Mouse (Mus musculus): Measurements from ENCODE around the gene Xlr5a. TPM values are rescaled to one million over a fixed set of nuclear protein-coding genes. Genes with fewer than 3 reads are reported as not detected.
"Not testable (repeated sequence)": the region's sequence is repeated elsewhere in the genome, so short reads cannot be mapped to it uniquely, and the experiment has no call there.

Gene Xlr5a
- polyA plus RNA-seq, 1 experiment from 2014 or later = not detected

DNA sequence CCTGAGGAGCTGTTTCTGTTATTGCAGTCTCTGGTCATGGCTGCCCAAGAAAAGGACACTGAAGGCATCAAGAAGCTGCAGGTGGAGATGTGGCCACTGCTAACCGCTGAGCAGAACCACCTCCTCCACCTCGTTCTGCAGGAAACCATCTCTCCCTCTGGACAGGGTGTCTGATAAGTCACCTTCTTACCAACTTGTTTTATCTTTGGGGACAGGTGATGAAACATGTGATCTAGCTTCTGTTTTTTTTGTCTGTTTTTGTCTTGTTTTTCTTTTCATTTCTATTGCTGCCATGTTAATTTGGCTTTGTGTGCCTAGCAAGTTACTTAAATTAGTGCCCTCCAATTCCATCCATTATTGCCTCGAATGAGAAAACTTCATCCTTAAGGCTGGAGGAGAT lies 63.5 kb downstream of the Xlr5a start:
- Histone ChIP-seq H3K4me1 (peaks cover 14% of the 10 kb centered on the region; the same call in 1 of the 2 replicates), H3K27ac (peak overlapping the region; percentile 95; the same call in 1 of the 2 replicates), H3K9ac (peak overlapping the region; percentile 80), H3K9me3 (replicated peaks) (no peaks in the 10 kb centered on the region), H3K27me3 (no peaks in the 10 kb centered on the region), H3K4me3 (peak overlapping the region; percentile 64), H3K36me3 (ENCODE audit: poor library complexity, severe bottlenecking) (no peaks in the 10 kb centered on the region), H3K4me2 (peak overlapping the region; percentile 73)
- WGBS = 47% methylated on average over 3 of the region's 3 CpGs
- ATAC-seq = no peak

DNA sequence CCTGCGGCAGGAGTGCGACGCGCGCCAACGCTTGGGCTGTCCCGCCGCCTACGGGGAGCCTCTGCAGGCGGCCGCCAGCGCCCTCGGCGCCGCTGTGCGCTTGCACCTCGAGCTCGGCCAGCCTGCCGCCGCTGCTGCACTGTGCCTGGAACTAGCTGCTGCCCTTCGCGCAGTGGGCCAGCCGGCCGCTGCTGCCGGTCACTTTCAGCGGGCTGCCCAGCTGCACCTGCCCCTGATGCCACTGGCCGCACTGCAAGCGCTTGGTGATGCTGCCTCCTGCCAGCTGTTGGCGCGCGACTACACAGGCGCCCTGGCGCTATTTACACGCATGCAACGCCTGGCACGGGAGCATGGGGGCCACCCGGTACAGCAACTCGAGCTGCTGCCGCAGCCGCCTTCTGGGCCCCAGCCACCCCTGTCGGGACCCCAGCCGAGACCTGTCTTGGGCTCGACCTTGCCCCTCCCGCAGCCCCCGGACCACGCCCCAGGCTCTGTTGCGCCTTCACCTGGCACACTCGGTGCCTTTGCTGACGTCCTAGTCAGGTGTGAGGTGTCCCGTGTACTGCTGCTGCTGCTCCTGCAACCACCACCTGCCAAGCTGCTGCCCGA lies 64.1 kb downstream of the Xlr5a start:
- Histone ChIP-seq H3K4me2 (peak overlapping the region; percentile 73), H3K4me1 (peaks cover 14% of the 10 kb centered on the region; the same call in 1 of the 2 replicates), H3K9ac (peak overlapping the region; percentile 80), H3K27ac (peak overlapping the region; percentile 95), H3K36me3 (ENCODE audit: poor library complexity, severe bottlenecking) (no peaks in the 10 kb centered on the region), H3K9me3 (replicated peaks) (no peaks in the 10 kb centered on the region), H3K4me3 (peak overlapping the region; percentile 64), H3K27me3 (no peaks in the 10 kb centered on the region)
- WGBS = 10% methylated on average over 27 of the region's 51 CpGs
- ATAC-seq = peak; percentile 69

DNA sequence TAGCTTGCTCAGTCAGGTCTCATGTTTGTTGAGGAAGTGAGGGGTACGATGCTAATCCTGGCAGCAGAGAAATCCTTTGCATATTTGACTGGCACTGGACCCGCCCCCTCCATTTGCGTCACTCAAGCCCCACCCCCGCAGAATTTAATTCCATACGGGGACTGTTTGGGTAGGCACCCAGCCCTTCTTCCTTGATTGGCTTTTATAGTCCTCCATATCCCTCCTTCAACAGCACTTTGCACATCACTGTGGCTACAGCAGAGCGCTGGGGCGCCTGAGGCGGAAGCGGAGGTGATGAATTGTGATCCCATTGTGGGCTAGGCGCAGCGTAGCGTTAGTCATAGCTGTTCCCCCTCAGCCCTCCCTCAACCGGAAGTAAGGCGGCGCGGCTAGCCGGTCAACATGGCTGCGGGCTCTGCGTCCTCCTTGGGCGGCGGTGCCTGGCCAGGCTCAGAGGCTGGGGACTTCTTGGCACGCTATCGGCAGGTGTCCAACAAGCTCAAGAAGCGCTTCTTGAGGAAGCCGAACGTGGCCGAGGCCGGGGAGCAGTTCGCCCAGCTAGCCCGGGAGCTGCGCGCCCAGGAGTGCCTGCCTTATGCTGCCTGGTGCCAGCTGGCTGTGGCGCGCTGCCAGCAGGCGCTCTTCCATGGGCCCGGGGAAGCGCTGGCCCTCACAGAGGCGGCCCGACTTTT lies 64.7 kb downstream of the Xlr5a start, which contains the start of gene F8a:
TSS of gene F8a (plus strand) at position 378 of the 692 bp plus-strand sequence.
- peak within 1 kb of the TSS; percentile 64 for H3K4me3 ChIP-seq
- peak within 1 kb of the TSS; percentile 80 for H3K9ac ChIP-seq
- no peaks in the 10 kb centered on the region for H3K36me3 ChIP-seq (ENCODE audit: poor library complexity, severe bottlenecking)
- no peaks in the 10 kb centered on the region for H3K27me3 ChIP-seq
- H3K27ac ChIP-seq = peak within 1 kb of the TSS; percentile 95
- H3K9me3 ChIP-seq (replicated peaks) = no peaks in the 10 kb centered on the region
- 19% methylated on average over 31 of the region's 39 CpGs for WGBS
- peak within 1 kb of the TSS; percentile 73 for H3K4me2 ChIP-seq
- H3K4me1 ChIP-seq = peaks cover 14% of the 10 kb centered on the region; the same call in 1 of the 2 replicates
- peak; percentile 95 for ATAC-seq

DNA sequence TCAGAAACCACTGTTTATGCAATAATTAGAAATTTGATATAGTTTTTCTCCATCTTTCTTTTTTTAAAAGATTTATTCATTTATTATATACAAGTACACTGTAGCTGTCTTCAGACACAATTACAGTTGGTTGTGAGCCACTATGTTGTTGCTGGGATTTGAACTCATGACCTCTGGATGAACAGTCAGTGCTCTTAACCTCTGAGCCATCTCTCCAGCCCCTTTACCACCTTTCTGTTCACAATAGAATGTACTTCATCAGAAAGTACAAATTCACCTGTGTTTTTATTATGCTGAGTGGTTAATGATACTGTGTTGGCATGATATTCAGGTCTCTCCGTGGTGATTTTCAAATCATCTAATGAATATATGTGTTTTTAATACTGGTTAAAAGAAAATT lies 67.4 kb downstream of the Xlr5a start:
- Histone ChIP-seq H3K9me3 (replicated peaks) (no peaks in the 10 kb centered on the region), H3K27ac (no peak overlapping the region), H3K9ac (no peak overlapping the region), H3K36me3 (ENCODE audit: poor library complexity, severe bottlenecking) (no peaks in the 10 kb centered on the region), H3K4me3 (no peak overlapping the region), H3K4me2 (no peak overlapping the region), H3K27me3 (no peaks in the 10 kb centered on the region), H3K4me1 (peaks cover 8% of the 10 kb centered on the region; the same call in 1 of the 2 replicates)
- 40% methylated on average over 1 of the region's 1 CpGs for WGBS
- ATAC-seq = no peak

DNA sequence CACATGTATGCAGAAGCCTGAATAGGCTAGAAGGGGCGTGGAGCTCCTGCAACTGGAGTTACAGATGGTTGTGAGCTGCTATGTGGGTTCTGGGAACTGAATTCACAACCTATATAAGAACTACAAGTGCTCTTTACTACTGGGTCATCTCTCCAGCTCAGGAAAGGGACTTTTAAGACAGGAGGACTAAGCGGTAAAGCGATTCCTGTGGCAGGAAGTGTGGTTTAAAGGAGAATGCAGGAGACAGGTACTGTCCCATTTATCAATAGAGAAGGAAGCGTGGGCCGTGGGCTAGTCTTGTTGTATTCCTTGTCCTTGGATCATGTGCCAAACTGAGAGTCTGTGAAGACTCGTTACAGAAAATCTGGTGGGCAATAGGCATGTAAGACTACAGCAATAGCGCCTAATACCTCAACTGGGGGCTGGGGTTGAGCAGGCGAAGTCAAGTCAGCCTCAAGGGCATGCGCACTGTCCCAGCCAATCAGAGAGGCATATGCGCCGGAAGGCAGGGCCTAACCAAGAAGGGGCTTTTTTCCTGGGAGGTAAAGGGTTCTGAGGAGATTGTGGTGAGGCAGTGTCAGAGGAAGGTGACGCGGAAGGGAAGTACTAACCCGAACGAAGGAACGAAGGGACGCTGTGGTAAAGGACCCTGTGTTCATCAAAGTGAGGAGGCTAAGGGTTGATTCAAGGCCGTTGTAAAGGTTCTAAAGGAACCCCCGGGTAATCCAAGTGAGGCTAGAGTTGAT lies 78.8 kb downstream of the Xlr5a start, which contains the start of gene Xlr4b:
TSS of gene Xlr4b (plus strand) at position 515 of the 746 bp plus-strand sequence.
- H3K9me3 ChIP-seq (replicated peaks); H3K27me3 ChIP-seq: not testable (repeated sequence)
- WGBS = 81% methylated on average over 19 of the region's 19 CpGs

DNA sequence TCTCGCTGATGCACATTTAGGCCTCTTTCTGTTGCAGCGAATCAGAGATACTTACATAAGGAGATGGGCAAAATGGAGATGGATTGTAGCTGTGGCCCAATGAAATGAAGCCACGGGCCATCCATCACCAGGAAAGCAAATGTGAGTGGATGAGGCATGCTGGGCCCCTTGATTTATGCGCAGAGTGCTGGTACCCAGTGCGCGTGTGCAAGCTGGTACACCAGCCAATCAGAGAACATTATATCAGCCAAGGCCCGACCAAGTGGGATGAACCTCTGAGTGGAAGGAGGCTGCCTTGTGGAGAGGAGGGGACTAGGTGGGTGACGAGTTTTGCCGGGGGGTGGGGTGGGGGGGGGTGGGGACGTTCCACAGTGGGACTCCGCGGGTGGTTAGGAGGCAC lies 100.8 kb downstream of the Xlr5a start, which contains the start of gene Xlr3b:
TSS of gene Xlr3b (plus strand) at position 274 of the 400 bp plus-strand sequence.
- H3K9ac ChIP-seq; H3K36me3 ChIP-seq (ENCODE audit: poor library complexity, severe bottlenecking); H3K4me2 ChIP-seq; H3K9me3 ChIP-seq (replicated peaks); H3K4me1 ChIP-seq; H3K4me3 ChIP-seq; H3K27ac ChIP-seq; H3K27me3 ChIP-seq: not testable (repeated sequence)
- peak; percentile 48 for ATAC-seq
- 80% methylated on average over 12 of the region's 12 CpGs for WGBS

More for the DNA sequence above, 78.8 kb downstream of the Xlr5a start, which contains the start of gene Xlr4b:
- H3K9ac ChIP-seq; ATAC-seq; H3K36me3 ChIP-seq (ENCODE audit: poor library complexity, severe bottlenecking); H3K4me2 ChIP-seq; H3K4me1 ChIP-seq; H3K4me3 ChIP-seq; H3K27ac ChIP-seq: not testable (repeated sequence)

DNA sequence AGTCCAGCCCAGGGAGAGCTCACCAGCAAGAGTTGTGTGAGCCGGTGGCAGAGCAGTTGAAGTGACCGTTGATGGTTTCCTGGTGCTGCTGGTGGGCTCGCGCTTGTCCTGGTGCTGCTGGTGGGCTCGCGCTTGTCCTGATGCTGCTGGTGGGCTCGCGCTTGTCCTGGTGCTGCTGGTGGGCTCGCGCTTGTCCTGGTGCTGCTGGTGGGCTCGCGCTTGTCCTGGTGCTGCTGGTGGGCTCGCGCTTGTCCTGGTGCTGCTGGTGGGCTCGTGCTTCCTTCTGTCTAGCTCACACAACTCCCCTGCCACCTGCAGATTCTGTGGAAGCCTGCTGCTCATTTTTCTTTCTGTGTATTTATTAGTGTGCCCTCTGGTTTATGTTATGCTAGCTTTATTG lies 115.9 kb downstream of the Xlr5a start, which contains the start of gene Spin2d:
TSS of gene Spin2d (minus strand) at position 101 of the 400 bp plus-strand sequence.
- not testable (repeated sequence) for H3K36me3 ChIP-seq (ENCODE audit: poor library complexity, severe bottlenecking); H3K27ac ChIP-seq; H3K4me1 ChIP-seq; H3K4me2 ChIP-seq; H3K27me3 ChIP-seq; H3K9ac ChIP-seq; H3K9me3 ChIP-seq (replicated peaks); ATAC-seq; H3K4me3 ChIP-seq
- 89% methylated on average over 4 of the region's 15 CpGs for WGBS

DNA sequence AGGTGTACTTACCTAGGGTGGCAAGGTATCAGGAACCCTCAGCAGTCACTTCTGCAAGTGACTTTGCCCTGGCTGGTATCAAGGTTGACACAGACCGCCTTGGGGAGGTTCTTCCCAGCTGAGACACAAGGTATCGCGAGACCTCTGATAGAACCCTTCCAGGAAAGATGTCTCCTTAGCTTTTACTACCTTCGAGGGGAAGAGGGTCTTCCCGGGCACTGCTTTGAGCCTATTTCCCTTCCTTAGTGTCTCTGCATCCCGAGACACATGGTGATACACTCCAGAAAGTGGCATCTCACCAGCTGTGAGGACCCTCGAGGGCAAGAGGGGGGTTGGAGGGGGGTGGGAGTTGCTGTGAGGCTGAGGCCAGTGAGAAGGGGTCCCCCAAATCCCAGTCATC lies 143.4 kb downstream of the Xlr5a start, which contains the start of gene DXBay18:
TSS of gene DXBay18 (minus strand) at position 101 of the 400 bp plus-strand sequence.
- not testable (repeated sequence) for H3K27me3 ChIP-seq; H3K4me1 ChIP-seq; H3K4me3 ChIP-seq; H3K27ac ChIP-seq; H3K4me2 ChIP-seq; ATAC-seq; H3K9me3 ChIP-seq (replicated peaks); H3K9ac ChIP-seq; H3K36me3 ChIP-seq (ENCODE audit: poor library complexity, severe bottlenecking)
- no CpG with 5 or more reads among the region's 7 CpGs for WGBS

DNA sequence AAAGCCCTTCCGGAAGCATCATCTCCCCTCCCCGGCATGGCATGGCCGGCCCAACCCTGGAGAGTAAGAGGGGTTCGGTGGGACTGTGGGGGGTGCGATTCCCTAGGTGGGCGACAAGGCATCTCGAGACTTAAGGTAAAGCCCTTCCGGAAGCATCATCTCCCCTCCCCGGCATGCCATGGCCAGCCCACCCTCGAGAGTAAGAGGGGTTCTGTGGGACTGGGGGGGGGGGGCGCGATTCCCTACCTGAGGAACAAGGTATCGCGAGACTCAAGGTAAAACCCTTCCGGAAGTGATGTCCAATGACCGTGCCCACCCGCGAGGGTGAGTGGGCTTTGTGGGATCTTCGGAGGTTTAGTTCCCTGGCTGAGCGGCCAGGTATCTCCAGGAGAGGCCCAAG lies 144.3 kb downstream of the Xlr5a start, which contains the start of gene Xlr5b:
TSS of gene Xlr5b (plus strand) at position 301 of the 400 bp plus-strand sequence.
- not testable (repeated sequence) for H3K4me3 ChIP-seq; H3K27me3 ChIP-seq; H3K4me2 ChIP-seq; H3K36me3 ChIP-seq (ENCODE audit: poor library complexity, severe bottlenecking); H3K27ac ChIP-seq; H3K9me3 ChIP-seq (replicated peaks); H3K9ac ChIP-seq; ATAC-seq; H3K4me1 ChIP-seq
- no CpG with 5 or more reads among the region's 20 CpGs for WGBS

DNA sequence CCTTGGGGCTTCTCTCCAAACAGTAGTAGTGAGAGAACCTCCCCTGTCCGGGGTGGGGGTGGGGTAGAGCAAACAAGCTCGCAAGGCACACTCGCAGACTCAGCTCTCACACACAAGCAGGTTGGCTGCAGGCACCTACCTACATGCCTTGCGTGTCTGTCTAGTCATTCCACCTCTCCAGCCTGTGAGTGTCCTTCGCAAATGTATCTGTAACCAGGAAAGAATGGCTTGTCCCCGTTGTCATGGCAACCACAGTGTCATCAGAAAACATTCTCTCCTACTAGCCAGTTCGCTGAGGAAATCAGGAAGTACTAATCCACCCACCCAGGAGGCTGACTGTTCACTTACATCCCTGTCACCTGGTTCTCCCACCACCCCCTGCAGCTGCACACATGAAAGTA lies 149.6 kb downstream of the Xlr5a start:
- not testable (repeated sequence) for H3K9me3 ChIP-seq (replicated peaks); H3K9ac ChIP-seq; H3K4me2 ChIP-seq; H3K27me3 ChIP-seq; H3K36me3 ChIP-seq (ENCODE audit: poor library complexity, severe bottlenecking); H3K4me1 ChIP-seq; H3K4me3 ChIP-seq; H3K27ac ChIP-seq
- no CpG with 5 or more reads among the region's 7 CpGs for WGBS
- ATAC-seq = peak; percentile 66

DNA sequence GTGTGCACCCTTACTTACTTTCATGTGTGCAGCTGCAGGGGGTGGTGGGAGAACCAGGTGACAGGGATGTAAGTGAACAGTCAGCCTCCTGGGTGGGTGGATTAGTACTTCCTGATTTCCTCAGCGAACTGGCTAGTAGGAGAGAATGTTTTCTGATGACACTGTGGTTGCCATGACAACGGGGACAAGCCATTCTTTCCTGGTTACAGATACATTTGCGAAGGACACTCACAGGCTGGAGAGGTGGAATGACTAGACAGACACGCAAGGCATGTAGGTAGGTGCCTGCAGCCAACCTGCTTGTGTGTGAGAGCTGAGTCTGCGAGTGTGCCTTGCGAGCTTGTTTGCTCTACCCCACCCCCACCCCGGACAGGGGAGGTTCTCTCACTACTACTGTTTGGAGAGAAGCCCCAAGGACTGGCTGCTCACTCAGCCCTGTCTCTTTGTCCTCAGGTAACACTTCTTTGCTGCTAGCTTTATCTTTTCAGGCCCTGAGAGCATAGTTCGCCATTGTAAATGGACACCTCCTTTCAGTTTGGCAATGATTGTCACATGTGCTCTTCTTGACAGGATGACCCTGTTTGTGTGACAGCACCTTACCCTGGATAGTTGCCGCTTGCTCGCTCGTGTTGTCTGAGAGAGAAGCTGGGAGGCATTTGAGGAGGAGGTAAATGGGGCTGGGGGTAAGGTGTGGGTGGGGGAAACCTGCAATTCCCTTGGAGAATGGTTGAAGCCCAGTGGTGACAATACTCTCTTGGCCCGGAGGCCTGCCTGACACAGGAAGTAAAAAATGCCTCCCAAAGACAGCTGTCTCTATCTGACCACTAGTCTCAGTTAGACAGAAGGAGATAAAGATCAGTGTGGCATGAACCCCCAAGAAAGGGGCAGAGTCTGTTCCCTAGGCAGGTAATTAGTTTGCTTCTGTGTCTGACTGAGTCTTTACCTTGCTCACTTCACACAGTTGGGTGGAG lies 169.6 kb downstream of the Xlr5a start:
- H3K4me1 ChIP-seq; H3K27ac ChIP-seq; H3K4me2 ChIP-seq; H3K36me3 ChIP-seq (ENCODE audit: poor library complexity, severe bottlenecking); H3K9ac ChIP-seq; H3K27me3 ChIP-seq; H3K4me3 ChIP-seq; H3K9me3 ChIP-seq (replicated peaks): not testable (repeated sequence)
- ATAC-seq = peak; percentile 77
- WGBS = no CpG with 5 or more reads among the region's 12 CpGs
